Mouse (Mus musculus): ENCODE measurements at regions not wholly inside any gene's neighbourhood (a gene's known extent, or its start where the extent isn't known, plus 50 kb on each side); places are given as distances from the start of the nearest gene placed in this dataset.

DNA sequence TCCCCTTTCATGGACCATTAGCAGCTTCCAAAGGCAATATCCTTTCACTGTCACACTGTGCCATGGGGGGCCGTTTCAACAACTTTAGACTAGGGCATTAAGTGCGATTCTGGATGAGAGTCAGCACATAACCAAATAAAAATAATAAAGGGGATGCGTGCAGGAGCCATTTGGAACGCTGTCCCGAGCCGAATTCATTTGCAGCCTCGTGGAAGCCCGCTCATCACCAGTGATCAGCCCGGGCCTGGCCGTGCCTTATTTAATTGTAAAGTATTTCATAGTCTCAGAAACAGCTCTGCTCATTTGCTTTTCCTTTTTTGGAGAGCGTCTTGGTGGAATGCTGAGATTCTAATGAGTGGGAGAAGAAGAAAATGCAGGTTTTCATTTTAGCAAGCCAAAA lies 69.8 kb upstream of the Neurod6 start:
- TF ChIP-seq CTCF (IDR thresholded peaks at IDR 0.05) (no peak), EP300 (IDR thresholded peaks at IDR 0.05) (no peak)

All from lung, postnatal 0 days (tissue).